Mouse (Mus musculus) T-cell, adult 2 months (primary cell): ENCODE measurements around the gene Itga5.
A peak's percentile ranks its signal among the peaks of the same experiment; 100 is the strongest.

Experiments used
- DNase-seq: peaks from one replicate; pipeline ENCODE4 v3.0.0; 2022; ENCODE audit warnings: low spot score

Itga5 gene

DNA sequence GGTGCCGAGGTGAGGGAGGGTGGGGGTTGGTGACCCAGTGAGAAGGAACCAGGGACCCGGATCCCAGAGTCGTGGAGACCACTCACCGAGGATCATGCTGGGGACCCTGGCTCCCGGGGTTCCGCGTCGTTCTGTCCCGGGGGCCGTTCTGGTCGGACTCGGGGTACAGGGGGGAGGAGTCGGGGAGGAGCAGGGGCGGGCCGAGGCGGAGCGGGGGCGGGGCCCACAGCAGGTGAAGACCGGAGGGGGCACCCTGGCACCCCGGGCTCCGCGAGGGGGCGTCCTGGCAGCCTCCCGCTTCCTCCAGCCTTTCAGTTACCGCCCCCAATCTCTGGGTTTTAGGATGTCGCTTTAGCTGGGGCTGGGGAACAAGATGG is 26.6 kb downstream of the Itga5 start, which contains the start of gene Zfp385a:
TSS of gene Zfp385a (minus strand) at position 133 of the 377 bp plus-strand sequence.
- DNase-seq, result peak; percentile 70

DNA sequence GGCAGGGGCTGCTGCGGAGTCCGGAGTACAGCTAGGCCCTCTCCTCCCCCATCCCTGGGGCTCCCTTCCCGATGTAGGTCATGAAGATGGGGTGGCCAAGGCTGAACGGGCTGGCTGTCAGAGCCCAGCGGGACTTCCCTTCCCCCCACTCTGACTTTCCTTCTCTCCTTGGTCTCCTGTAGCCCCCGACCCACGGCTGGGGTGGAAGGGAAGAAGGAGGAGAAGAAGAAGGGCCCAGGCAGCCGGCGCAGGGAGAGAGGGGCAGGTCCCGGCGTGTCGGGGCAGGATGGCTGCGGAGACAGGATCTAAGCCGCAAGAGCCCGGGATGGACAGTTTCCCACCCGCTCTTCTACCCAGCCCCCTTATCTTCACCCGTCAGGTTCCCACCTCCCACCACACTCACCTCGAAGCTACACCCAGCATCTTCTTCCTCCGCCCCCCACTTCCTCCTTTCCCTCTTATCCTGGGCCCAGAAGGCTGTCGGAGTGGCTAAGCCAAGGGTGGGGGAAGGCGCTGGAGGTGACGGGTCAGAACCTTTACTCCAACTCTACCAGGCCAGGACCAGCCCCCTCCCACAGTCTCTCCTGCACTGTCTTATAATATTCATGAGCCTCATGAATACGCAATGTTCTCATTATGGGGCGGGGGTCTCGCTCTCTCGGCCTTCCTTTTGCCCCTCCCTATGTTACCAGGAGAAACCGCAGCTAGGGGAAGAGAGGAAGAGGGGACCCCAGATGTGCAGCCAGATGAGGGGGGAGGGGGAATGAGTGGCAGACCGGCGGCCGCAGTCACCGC is 27.2 kb downstream of the Itga5 start:
- DNase-seq, result no peak

DNA sequence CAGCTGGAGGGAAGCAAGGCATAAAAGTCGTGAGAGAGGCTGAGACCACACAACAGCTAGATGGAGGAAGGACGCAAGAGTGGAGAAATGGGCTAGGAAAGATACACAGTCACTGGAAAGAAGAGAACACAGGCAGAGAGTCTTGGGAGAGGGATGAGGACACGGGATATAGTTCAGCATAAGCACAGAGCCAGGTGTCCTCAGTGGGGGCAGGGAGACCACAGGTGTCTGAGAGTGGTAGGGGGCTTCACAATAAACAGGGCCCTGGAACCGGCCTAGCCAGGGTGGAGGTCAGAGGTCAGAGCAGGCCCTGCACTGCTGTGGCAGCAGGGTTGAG is 27.8 kb downstream of the Itga5 start:
- no peak for DNase-seq

DNA sequence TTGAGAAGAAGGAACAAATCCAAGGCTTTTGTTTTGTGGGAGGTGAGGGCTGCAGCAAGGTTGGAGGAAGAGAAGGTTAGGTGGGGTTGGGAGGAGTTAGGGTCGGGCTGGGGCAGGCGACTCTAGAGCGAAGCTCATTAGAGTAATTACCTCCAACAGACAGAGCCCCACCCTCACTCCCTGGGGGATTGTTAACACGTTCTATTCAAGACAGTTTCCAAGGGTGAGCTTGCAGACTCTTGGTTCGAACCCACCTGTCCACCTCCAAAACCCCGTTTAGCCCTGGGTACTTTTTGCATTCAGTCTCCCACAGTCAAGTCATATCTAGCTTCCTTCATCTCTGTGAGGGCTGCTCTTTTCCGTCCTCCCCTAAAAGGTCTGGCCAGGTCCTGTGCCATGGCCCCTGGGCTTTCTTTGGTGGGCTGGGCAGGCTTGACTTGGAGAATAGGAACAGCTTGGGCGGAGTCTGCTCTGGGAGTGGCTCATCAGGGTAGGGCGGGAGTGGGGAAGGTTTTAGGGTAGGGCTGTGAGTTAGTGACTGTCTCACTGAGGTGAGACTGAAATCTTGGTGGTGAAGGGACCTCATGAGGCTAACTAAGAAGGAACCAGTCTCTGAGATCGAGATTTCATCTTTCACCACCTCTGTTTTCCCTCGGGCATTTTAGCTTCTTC is 29.4 kb downstream of the Itga5 start:
- DNase-seq, result no peak

DNA sequence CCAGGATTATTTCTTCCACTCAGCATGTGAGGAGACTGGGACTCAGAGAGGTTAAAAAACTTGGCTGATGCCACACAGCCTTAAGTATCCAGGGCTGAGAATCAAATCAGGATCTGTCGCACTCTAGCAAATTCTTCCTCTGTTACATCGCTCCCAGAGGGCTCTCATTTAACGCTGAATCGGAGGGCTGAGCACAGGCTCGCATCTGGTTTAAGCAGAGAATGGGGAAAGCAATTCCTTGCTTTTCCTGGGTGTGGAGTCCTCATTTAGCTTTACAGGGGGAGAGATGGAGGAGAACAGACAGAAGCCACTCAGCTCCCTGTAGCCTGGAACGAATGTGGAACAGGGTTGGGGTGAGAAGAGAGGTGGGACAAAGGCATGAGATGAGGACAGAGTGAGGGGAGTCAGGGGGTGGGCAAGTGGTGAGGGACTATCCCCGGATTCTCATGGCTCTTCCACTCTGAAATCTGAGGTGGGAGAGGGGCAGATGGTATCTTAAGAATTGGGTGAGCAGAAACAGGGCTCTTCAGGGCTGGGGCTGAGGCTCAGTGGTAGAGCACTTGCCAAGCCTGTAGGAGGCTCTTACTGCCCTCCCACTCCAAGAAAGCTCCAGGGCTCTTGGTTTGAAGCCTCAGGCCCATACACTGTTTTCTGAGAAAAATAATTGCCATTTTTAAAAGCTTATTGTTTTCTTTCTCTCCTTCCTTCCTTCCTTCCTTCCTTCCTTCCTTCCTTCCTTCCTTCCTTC is 30.9 kb downstream of the Itga5 start:
- no peak for DNase-seq

DNA sequence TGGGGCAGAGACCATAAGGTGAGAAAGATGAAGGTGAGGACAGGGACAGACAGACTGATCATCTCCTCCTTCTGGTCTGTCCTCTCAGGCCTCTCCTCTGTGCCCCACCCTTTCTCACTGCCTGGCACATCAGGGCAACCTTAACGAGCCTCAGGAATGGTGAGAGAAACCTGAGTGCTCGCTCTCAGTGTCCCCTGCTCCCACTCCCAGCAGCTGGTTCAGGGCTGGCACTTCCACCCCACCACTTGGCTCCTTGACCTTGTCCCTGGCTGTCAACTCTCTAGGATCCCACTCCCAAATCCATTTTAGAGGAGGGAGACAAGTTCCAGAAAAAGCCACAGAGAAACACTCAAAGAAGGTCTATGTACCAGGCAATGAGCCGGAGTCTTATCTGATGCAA is 31.5 kb downstream of the Itga5 start:
- no peak for DNase-seq

DNA sequence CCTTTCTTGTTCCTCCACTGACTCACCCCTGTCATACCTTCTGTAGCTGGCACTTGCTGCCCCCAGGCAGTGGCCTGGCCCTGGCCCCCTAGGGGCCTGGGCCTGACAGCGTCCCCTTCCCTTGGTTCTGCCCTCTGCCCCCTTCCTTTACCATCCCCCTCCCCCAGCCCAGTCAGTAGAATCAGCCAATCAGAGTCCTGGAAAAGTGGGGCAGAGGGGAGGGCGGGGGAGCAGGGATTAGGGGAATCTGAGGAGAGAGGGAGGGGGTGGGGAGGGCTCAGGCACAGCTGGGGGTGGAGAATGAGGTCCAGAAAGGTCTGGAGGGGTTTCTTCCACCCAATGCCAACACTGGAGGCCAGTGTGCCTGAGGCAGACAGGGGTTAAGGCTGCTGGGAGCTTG is 32.4 kb downstream of the Itga5 start:
- no peak for DNase-seq

DNA sequence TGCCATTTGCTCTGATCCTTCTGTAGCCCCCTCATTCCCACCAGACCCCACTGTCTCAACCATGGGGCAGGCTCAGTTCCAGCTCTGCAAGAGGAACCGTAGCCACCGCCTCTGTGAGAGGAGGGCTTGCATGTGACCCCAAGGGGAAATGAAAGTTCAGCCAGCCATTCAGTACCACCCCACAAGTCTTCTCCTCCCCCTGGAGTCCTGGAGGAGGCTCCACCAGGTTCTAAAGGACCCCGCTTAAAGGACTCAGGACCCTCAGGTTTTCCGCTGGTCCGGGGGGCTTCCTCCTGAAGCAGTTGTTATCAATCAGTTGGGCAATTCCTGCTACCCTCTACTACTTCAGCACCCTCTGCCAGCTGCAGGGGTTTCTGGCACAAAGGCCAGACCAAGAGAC is 32.8 kb downstream of the Itga5 start:
- no peak for DNase-seq

DNA sequence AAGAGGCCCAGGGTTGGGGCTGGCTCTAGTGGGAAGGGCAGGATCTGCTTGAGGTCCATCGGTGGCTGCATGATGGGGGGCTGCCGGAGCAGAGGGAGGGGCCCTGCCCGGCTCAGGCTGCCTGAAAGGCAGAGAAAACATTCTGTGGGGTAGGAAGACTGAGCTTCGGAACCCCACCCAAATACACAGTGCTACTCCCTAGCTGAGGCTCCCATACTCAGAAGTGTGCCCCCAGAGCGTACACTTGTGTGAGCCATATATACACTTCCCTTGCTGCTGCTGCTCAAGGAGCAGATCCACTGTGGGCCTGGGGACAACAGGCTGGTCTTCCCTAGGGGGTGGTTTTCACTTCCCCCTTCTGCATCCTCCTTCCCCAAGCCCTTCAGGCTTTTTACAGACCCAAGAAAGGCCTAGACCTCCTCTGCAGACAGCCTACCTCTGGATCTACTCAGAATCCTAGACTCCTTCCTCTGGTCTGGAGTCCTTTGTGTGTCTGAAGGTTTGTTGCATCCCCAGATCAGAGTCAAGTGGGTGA is 33.4 kb downstream of the Itga5 start:
- DNase-seq, result no peak

DNA sequence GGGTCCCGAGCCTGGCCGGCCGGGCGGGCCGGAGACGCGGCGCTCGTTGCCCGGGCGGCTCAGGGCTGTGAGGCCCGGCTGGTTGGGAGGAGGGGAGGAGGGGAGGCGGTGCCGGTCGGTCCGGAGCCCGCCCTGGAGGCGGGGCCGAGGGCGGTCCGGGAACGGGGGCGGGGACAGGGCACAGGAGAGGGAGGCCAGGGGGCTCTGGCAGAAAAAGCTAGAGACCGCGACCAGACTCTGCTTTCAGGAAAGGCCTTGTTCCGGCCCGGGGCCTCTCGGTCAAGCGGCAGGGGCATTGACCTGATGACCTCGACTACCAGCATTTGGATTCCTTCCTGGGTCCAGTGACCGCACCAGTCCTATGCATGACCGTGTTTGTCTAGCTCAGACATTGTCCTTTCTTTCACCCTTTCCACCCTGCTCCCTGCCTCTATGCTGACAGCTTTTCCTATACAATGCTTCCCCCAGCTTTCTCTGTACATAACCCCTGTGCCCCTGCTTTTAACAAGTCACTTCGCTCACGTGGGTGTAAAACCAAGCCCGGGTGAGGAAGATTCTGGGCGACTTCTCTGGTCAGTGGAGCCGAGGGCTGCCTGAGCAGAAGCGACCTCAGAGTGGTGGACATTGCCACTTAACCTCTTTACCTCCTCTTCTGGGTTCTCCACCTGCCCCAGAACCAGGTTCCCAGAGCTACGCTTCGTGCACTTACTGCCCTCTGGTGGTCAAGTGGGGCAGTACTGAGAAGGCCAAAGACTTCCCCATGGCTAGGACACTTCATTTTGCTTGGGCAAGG is 42.9 kb downstream of the Itga5 start:
- peak; percentile 65 for DNase-seq

DNA sequence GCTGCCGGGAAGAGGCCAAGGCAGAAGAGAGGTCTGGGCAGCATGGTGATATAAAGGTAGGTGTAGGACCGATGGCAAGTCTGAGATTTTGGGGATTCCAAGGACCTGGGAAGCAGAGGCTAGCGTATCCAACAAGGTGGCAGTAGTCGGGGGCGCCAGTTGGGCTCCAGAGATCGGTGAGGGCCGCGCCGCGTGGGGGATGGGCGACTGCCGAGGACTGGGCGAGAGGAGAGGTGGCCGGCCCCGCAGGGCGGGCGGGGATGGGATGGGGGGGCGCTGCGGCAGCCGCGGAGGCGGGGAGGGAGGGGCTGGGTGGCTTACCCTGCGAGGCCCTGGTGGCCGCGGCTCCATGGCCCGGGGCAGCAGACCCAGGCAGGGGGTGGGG is 43.5 kb downstream of the Itga5 start:
- no peak for DNase-seq

DNA sequence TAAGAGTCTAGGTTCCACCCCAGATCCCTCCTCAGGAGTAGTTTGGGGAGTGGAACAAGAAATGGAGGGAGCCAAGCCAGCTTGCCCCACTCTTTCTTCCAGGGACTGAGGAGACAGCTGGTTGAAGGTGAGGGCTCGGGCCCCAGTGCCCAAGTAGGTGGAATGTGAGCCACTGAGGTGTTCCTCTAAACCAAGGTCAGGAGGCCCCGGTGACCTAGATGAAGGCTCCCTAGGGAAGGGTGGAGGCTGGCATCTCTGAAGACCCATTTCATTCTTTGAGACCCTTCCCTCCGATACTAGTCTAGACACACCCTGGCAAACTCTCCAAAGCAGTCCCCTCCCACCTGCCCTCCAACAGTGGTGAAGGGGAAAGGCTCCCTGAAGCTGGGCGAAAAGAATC is 44.2 kb downstream of the Itga5 start:
- DNase-seq, result no peak

DNA sequence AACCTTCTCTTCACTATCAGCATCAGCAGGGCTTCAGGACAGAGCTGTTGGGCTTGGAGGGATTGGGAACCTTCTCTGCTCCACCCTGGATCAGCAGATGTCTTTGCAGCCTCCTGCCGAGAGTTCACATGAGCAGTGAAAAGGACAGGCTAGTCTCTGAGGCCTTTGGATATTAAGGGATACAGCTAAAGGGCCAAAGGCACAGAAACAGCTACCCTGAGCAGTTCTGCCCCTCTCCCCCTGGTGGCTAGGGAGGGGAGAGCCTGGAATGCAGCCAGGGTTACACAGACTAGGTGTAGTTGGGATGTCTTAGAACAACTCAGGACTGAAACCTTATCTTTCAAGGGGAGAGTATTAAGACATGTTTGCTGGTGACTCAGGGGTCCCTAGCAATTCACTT is 45.5 kb downstream of the Itga5 start:
- no peak for DNase-seq

DNA sequence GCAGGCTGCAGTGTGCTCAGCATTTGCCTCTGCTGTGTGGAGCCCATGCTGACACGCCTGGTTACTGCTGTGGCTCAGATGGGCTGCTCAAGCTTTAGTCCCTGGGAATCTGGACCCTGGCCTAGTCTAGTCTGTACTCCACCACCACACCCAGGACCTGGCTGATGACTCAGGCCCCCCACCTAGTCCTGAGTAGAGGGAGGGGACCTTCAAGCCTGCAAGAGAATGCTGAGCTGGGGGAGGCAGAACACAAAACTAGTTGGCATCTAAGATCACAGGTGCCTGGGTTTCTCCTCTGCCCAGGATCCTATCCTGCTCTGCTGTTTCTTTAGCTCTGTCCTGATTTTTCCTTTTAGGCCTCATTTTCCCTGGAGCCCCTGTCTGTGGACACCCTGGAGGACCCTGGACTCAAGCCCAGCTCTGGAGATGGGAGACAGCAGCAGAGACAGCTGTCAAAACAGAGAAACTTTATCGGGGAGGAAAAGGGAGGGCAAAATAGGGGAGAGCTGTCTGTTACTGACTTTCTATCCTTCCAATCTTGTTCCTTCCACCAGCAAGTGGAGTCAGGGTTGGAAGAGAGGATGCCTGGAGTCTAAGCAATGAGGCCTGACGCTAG is 48.3 kb downstream of the Itga5 start:
- no peak for DNase-seq

DNA sequence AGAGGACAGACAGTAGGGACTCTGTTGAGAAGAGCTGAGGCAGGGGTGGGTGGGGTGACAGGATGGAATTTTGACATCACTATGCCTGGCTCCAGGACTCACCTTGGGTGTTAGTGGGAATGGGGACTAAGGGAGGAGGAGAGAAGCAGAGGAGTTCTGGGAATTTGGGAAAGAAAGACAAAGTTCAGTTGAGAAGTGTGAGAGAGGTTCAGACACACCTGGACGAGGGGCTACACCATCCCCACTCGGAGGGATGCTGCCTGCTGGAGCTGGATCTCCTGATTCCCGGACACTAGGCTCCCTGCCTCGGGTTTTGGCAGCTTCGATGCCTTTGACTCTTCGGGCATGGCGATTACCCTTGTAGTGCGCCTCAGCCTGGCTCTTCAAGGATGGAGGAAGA is 48.8 kb downstream of the Itga5 start:
- DNase-seq, result no peak

DNA sequence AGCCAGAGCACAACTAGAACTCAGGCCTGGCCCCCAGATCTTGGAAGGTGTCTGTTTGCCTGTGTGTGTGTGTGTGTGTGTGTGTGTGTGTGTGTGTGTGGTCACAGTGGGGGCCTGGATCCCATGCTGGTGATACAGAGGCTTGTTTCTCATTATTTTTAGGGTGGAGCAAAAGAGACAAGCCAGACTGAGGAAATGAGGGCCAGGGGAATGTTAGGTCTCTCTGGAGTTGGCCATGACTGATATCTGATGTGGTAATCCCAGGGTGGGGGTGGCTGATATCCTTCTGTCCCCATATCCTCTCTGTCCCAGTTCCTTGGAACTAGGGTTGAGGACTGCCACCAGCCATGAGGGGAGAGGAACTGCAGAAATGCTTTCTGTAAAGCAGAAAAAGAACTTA is 49.4 kb downstream of the Itga5 start:
- no peak for DNase-seq

DNA sequence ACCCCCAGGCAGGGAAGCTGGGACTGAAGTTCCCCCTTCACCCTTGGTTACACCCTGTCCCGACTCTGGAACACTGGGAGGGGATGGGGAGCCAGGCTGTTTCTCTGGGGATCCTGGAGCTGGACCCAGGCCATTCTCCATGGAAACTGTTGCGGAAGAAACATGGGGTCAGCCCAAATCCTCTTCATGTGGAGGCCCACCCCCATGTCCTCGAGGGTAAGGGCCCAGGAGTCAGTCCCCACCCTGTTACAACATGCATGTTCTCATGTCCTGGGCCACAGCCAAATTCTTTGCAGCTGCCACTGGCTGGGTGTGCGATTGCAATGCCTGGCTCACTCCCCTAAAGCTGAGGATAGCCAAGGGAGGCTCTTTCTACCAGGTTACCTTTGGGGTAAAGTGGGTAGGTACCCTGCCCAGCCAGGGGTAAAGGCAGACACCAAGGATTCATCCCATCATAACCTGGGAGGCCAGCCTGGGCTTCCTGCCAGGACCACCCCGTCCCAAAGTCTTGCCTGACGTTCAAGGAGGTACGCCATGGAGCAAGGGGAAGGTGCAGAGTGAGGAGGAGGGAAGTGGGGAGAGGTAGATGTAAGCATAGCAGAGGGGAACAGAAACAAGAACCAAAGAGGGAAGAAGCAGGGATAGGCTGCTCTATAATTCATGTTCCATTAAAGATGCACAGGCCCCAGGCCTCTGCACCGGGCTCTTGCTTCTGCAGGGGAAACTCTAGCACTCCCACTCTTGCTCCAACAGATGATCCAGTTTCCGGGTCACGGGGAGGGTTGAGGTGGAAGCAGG is 50.4 kb downstream of the Itga5 start:
- DNase-seq, result no peak

DNA sequence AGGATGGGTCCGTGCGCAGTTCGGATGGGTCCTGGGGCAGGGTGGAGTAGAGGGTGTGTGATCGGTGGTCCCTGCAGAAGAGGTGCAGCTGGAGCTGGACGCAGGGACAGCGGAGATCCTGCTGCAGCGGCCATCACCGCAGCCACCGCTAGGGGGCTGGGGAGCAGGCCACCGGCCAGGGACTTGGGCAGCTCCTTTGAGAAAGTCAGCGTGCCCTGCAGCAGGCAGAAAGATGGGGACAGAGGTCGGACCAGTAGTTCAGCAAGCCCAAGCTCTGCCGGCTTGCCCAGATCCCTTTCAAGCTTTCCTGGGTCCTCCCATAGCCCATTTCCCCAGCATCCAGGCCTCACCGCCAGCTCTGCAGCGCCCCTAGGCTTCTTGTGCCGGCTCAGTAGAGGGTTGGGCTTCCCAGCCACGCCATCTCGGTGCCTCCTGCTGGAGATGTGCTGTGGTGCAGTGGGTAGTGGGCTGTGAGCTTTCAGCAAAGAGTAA is 51.5 kb downstream of the Itga5 start:
- no peak for DNase-seq

DNA sequence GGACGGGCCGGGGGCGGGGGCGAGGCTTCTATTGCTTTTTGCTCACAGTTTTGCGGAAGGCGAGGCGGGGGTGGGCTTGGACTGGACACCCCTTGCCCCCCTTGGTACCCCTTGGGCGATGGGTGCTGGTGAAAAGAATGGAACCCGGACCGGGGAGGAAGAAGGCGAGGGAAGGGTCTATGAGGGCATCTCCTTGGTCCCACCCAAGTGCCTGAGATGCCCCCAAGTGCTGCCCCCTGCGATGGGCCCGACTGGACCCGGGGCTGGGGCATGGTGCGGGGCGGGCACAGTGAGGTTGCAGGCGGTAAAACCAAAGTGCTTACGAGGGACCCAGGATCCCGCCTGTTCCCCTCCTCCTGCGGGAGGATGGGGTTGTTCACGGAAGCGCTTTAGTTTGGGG is 52.4 kb downstream of the Itga5 start:
- DNase-seq, result no peak

DNA sequence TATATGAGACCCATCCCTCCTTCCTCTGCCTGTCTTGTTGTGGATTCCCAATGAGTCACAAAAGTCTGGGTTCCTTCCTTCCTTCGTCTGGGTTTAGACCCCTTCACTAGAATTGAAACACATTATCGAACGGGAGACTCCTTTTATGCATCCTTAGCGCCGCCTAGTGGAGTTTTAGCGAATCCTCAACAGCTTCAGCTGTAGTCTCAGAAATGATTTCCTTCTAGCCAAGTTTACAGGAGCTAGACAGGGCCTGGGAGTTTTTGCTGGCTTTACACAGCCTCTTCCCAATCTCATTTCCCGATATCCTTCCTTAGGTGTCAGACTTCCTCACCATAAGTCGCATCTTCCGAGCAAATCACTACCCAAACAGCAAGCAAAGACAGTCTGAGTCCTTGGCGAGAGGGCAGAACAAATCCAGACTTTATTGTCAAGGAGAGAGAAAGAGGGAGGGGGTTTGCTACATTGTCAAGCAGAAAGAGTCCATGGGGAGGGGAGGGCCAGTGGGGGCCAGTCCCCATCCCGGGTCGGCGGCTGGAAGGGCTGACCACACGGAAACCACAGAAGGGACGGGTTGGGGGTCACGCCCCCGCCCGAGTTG is 53.0 kb downstream of the Itga5 start:
- DNase-seq, result peak; percentile 54
